Mouse (Mus musculus) c-Kit-positive CD71-negative TER-119-negative erythroid progenitor cells, embryonic 14.5 days (primary cell): ENCODE measurements around the gene Gm6880.
"Not testable (repeated sequence)": the region's sequence is repeated elsewhere in the genome, so short reads cannot be mapped to it uniquely, and the experiment has no call there.

ENCODE experiments used
- DNase-seq: peaks from one replicate; pipeline ENCODE4 v3.0.0-alpha.2; 2013; ENCODE audit warnings: low read depth

The Gm6880 gene

DNA sequence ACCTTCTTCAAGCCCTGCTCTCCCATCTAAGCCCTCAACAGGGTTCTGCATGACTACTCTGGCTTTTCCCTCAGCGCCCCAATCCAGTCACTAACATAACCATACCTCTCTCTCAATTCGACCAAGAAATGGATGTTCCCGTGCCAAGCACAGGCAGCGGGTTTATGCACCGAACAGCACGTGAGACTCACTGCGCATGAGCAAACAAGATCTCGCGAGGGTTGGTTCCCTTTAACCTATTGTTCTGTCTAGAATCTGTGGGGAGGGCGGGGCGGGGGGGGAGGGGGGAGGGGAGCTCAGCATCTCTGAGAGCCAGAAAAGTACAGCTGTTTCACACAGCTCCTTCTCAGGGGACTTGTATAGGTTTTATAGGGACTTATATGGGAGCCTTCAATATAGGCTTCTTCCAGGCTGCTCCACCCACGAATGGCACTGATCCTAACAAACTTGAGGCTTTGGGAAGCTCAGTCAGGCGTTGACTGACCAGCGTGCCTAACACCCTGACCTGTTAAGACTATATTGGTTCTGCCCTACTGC is at the start of gene Gm6880:
Gene Gm6880 (minus strand): TSS at position 51 of the 537 bp plus-strand sequence.
- not testable (repeated sequence) for DNase-seq

DNA sequence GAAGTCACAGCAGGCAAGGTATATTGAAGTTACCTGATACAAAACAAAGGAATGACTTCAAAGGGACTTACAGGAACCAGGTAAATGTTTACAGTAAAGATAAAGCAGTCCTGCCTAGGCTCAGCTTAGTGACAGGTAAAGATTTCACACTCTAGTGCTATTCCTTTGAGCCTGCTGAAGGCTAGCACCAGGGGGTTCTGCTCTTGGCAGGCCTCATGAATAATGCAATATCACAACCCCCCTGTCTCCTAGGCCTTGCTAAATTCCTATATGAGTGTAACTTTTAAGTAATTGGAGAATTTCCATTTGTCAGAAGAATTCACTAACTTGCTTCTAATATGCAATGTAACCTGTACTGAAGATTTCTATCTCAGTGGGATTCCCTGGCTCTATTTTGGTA is 36.3 kb upstream of the Gm6880 start:
- DNase-seq = not testable (repeated sequence)

DNA sequence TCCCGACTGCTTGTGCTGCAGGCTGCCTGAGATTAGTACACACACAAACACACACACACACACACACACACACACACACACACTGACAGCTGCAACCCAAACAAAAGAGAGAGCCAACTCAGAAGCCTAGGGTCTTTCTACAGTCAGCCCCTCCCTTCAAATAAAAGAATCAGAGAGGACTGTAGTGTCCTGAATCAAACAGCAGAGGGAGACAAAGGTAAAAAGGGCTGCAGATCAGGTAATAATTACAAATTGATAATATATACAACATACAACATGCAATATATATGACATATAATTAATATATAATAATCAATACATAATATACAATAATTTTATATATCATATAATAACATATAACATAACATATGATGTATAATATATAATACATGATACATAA is 15.9 kb upstream of the Gm6880 start:
- DNase-seq = no peak

DNA sequence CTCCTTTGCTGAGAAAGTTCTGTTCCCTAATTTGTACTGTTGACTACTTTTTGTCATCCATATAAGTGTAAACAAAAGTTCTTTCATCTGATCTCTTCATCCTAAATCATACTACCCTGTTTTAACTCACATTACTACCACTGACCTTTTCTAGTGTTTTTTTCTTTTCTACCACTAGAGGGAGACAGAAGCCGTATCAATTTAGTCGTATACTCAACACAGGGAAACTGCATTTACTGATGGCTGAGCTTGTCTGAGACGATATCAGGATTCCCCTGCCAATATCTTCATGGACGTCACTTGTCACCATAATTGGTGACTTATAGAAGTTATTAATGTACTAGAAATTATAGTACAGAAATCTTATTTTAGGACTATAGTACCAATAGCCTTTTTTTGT is 28.4 kb downstream of the Gm6880 start:
- no peak for DNase-seq

DNA sequence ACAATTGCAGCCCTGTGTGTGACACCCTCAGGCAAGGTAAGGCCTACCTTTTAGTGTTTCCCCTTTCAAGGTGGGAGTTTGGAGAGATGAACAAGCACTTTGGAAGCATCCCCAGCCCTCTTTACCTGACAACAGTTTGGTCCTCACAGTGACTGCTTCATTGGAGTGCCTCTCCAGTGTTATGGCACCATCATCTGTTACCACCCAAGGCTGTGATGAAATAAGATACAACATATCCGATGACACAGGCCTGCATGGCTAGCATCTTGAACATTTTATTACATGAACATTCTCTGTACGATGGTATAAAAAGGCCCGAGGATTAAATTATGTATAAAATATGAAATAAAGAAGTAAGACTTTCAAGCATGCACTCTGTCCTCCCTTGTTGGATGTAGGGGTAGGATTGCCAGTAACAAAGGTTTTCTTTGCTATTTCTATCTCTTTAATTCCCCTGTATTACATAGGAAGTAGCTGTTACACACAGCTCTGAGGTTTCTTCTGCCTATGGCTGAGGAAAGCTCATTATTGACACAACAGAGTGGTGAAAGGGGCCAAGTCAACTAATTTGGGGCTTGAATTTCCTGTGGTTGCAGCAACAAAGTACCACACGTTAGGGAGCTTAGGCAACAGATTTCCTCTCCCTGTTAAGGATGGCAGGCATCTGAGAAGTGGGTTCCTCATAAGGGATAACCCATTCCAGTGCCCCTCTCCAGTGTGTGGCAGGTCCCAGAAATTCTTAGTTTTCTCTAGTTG is 29.9 kb downstream of the Gm6880 start:
- no peak for DNase-seq
